Mouse (Mus musculus) spleen, postnatal 10 days (tissue): ENCODE measurements around the gene Slc47a2.
"Not testable (repeated sequence)": the region's sequence is repeated elsewhere in the genome, so short reads cannot be mapped to it uniquely, and the experiment has no call there.

Source experiments
- DNase-seq, 2 experiments: peaks; one replicate each; pipeline ENCODE4 v3.0.0; 2021 to 2022; ENCODE audit warnings: low spot score in 2 of 2

Slc47a2 gene

GRCm38 (mm10) chr11:61341971-61342370 is 689 bp downstream of the Slc47a2 start:
- no peak for DNase-seq

GRCm38 (mm10) chr11:61341233-61341632 is 1.4 kb downstream of the Slc47a2 start:
- DNase-seq = no peak

GRCm38 (mm10) chr11:61340374-61340773 is 2.3 kb downstream of the Slc47a2 start:
- no peak for DNase-seq

DNA sequence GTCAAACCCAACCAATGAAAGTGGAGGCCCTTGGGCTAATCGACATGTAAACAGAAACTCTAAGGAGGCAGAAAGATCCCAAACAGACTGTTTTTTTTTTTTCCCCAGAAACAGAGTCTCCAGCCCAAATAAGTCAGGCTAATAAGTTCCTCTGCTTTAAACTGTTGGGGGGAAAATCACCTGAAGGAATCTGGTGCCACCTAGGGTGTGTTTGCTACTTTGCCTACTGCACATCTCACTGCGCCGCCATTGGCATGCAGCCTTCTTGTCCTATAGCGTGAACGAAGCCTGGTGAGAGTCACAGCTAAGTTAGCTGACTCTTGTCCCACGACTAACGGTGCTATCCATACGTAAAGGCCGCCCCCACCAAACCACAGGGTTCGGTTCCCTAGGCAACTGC is 5.1 kb downstream of the Slc47a2 start:
- DNase-seq = no peak

GRCm38 (mm10) chr11:61320904-61321687 is 21.6 kb downstream of the Slc47a2 start:
- no peak for DNase-seq

- no peak for DNase-seq
Observed at GRCm38 (mm10) chr11:61319923-61320567, 22.6 kb downstream of the Slc47a2 start.

GRCm38 (mm10) chr11:61319233-61319922 is 23.3 kb downstream of the Slc47a2 start:
- DNase-seq = no peak

GRCm38 (mm10) chr11:61316864-61317263 is 25.8 kb downstream of the Slc47a2 start:
- DNase-seq = no peak

DNA sequence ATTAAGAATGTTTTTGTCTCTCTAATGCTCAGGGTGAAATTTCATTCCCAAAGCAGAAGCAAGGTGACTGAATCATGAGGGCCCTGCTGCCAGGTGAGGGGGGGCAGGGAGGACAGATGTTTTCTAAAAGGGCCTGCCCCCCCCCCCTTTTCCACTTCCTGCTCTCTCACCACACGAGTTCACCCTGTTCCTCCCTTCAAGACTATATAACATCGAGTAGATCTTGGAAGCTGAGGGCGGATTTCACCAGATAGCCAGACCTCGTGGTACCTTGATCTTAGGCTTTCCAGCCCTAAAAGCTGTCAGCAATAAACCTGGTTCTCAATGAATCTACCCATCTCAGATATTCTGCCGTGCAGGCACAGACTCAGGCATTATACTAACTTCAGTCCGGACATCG is 32.3 kb downstream of the Slc47a2 start:
- DNase-seq = no peak

- DNase-seq = no peak
Observed at GRCm38 (mm10) chr11:61309831-61310230, 32.8 kb downstream of the Slc47a2 start.

- peak in 1 of 2 experiments; percentile 35 for DNase-seq
Observed at GRCm38 (mm10) chr11:61307795-61308194, 34.9 kb downstream of the Slc47a2 start.

- peak; percentile 40 to 73 for DNase-seq
Observed at GRCm38 (mm10) chr11:61305377-61305776, 37.3 kb downstream of the Slc47a2 start.

DNA sequence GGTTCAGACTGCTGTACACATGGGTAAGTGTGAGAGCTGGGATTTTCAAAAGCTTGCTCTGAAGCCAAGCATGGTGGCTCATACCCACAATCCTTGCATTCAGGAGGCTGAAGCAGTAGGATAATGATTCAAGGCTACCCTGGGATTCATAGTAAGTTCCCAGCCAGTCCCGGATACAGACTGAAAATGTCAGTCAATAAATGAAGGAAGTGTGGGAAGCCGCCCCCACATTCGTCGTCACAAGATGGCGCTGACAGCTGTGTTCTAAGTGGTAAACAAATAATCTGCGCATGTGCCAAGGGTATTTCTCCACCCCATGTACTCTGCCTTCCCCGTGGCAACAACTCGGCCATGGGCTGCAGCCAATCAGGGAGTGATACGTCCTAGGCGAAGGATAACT is 38.1 kb downstream of the Slc47a2 start:
- DNase-seq = not testable (repeated sequence)

DNA sequence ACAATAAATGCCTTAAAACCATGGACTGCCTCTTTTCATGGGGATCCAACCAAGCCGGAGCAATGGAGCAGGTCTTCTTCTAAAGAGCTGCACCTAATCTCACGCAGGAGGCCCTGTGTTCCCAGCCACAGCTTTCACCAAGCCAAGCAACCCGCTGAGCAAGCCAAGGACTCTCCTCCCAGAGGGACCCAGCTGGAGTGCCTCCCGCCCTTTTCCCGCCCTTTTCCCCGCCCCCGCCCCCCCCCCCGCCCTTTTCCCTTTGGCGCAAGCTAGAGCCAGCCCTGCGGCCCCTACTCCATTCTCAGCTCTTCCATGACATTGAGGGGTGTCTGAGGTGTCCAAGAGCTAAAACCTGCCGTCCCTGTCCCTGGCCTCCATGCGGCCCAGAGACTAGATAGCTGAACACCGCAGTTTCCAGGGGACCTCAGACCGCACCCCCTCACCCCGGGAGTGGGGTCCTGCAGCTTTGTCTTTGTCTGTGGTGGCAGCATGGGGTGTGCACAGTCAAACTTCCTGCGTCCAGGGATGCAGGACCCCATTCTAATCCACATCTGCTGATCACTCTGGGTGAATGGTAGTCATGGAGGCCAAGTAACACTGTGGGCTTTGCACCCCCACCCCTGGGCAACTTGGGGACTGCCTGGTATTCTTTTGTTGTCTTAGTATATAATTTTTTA is 41.8 kb downstream of the Slc47a2 start:
- no peak for DNase-seq

GRCm38 (mm10) chr11:61300205-61300604 is 42.5 kb downstream of the Slc47a2 start:
- DNase-seq = no peak

GRCm38 (mm10) chr11:61297901-61298300 is 44.8 kb downstream of the Slc47a2 start:
- no peak for DNase-seq

- no peak for DNase-seq
Observed at GRCm38 (mm10) chr11:61297326-61297725, 45.3 kb downstream of the Slc47a2 start.

- DNase-seq = no peak
Observed at GRCm38 (mm10) chr11:61296556-61296955, 46.1 kb downstream of the Slc47a2 start.

- DNase-seq = no peak
Observed at GRCm38 (mm10) chr11:61295556-61295955, 47.1 kb downstream of the Slc47a2 start.

- DNase-seq = no peak
Observed at GRCm38 (mm10) chr11:61294431-61294830, 48.2 kb downstream of the Slc47a2 start.

DNA sequence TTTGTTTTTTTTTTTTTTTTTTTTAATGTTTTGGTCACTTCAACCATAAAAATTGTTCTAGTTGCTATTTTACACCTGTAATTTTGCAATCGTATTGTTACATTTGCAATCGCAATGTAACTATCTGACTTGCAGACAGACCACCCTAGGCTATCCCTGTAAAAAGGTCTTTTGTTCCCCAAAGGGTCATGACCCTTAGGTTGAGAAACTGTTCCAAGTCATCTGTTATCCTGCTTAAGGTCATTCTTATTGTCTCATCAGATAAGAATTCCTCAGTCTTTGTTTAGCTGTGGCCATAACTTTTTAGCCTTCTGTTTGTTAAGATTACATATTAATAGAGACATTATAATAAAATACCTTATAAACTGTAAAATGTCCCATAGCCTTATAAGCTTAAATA is 49.4 kb downstream of the Slc47a2 start:
- DNase-seq = no peak

- no peak for DNase-seq
Observed at GRCm38 (mm10) chr11:61284323-61284722, 58.3 kb downstream of the Slc47a2 start.
